Mouse (Mus musculus) spleen, adult 2 months (tissue): ENCODE data around the gene Snta1. TPM values are rescaled to one million over a fixed set of nuclear protein-coding genes. Genes with fewer than 3 reads are reported as not detected.
"Not testable (repeated sequence)": the region's sequence is repeated elsewhere in the genome, so short reads cannot be mapped to it uniquely, and the experiment has no call there.

Experiments used
- DNase-seq, 2 experiments: peaks; one replicate each; pipeline versions ENCODE4 v3.0.0 to v3.0.0-alpha.2; 2012 to 2021; ENCODE audit warnings: low spot score in 2 of 2, low read depth in 1 of 2
- H3K27ac ChIP-seq: fragments of 200-500 bp; 2 replicates; pipeline ENCODE4 v1.5.1; 2012; ENCODE audit warnings: low read length, inconsistent platforms; ENCODE audit not compliant: insufficient read depth
- H3K27me3 ChIP-seq: fragments of 200-500 bp; 2 replicates; pipeline ENCODE4 v1.6.1; 2012; ENCODE audit warnings: mild to moderate bottlenecking, moderate library complexity, low read length, inconsistent platforms; ENCODE audit not compliant: control insufficient read depth, insufficient read depth
- H3K36me3 ChIP-seq: fragments of 200-500 bp; 2 replicates; pipeline ENCODE4 v1.6.1; 2012; ENCODE audit warnings: mild to moderate bottlenecking, low read length, inconsistent platforms; ENCODE audit not compliant: control insufficient read depth, insufficient read depth
- H3K4me1 ChIP-seq: fragments of 200-500 bp; 2 replicates; pipeline ENCODE4 v1.6.1; 2011; ENCODE audit warnings: inconsistent platforms; ENCODE audit not compliant: control insufficient read depth, insufficient read depth, insufficient read length
- H3K4me3 ChIP-seq: fragments of 200-500 bp; 2 replicates; pipeline ENCODE4 v1.5.1; 2011; ENCODE audit warnings: mild to moderate bottlenecking, inconsistent platforms; ENCODE audit not compliant: insufficient read depth, insufficient read length; ENCODE audit errors: extremely low read depth
- CTCF ChIP-seq: fragments of 200-500 bp; IDR thresholded peaks from 2 replicates; pipeline ENCODE4 v1.5.1; 2011; ENCODE audit warnings: mild to moderate bottlenecking, inconsistent platforms; ENCODE audit not compliant: insufficient read depth, insufficient read length, insufficient replicate concordance; ENCODE audit errors: extremely low read depth
- POLR2A ChIP-seq: fragments of 200-500 bp; IDR thresholded peaks from 2 replicates; pipeline ENCODE4 v1.6.1; 2011; ENCODE audit warnings: low read depth, low read length, inconsistent platforms
- WGBS: fragments of 180-500 bp; shearing (Covaris S2); methylation state at CpG from one replicate; pipeline ENCODE4 v1.1.7; 2018; 5-methylcytosine and 5-hydroxymethylcytosine counted together
- polyA plus RNA-seq: library from polyadenylated mRNA; depleted of rRNA; stranded (reverse); fragments of >200 nt; gene quantifications from 2 replicates; pipeline ENCODE4 v1.2.3, GENCODE M21; 2012

The Snta1 gene
- polyA plus RNA-seq, 1 experiment: 12.1 TPM

- 23% methylated on average over 9 of the region's 9 CpGs for WGBS
- no peak for DNase-seq
- TF ChIP-seq CTCF (no peak), POLR2A (no peak)
- Histone ChIP-seq H3K4me1 (peaks cover 3% of the 10 kb centered on the region; the same call in 1 of the 2 replicates), H3K27ac (peak within 1 kb of the TSS; percentile 85), H3K27me3 (no peaks in the 10 kb centered on the region), H3K4me3 (peak within 1 kb of the TSS; percentile 99), H3K36me3 (no peaks in the 10 kb centered on the region)
These were observed 34.9 kb downstream of the Snta1 start, which contains the start of gene Cdk5rap1 for GRCm38 (mm10) chr2:154372842-154373500. Gene Cdk5rap1, minus strand, starts transcription at chr2:154373010.

GRCm38 (mm10) chr2:154372151-154372829 lies 35.6 kb downstream of the Snta1 start:
- Histone ChIP-seq H3K4me1 (peaks cover 3% of the 10 kb centered on the region; the same call in 1 of the 2 replicates), H3K27me3 (no peaks in the 10 kb centered on the region), H3K4me3 (peak overlapping the region; percentile 99), H3K36me3 (peaks cover 2% of the 10 kb centered on the region; the same call in 1 of the 2 replicates), H3K27ac (peak overlapping the region; percentile 85)
- under 1% methylated on average over 42 of the region's 42 CpGs for WGBS
- TF ChIP-seq CTCF: no peak
- TF ChIP-seq POLR2A: peak; percentile 64; the same call in 1 of the 2 replicates
- peak; percentile 78 to 80 for DNase-seq

- H3K27ac ChIP-seq: no peak overlapping the region
- no peak overlapping the region for H3K4me3 ChIP-seq
- no peaks in the 10 kb centered on the region for H3K27me3 ChIP-seq
- 89% methylated on average over 1 of the region's 1 CpGs for WGBS
- no peak for TF ChIP-seq POLR2A
- no peak for TF ChIP-seq CTCF
- H3K4me1 ChIP-seq: no peaks in the 10 kb centered on the region
- no peak for DNase-seq
- H3K36me3 ChIP-seq: peaks cover 16% of the 10 kb centered on the region
These were observed 40.4 kb downstream of the Snta1 start for GRCm38 (mm10) chr2:154367510-154367909.

- WGBS: 75% methylated on average over 16 of the region's 19 CpGs
- H3K36me3 ChIP-seq, H3K27me3 ChIP-seq, DNase-seq, H3K4me1 ChIP-seq: not testable (repeated sequence)
- Histone ChIP-seq H3K27ac (peak overlapping the region; percentile 87), H3K4me3 (peak overlapping the region; percentile 58)
These were observed 53.9 kb downstream of the Snta1 start for GRCm38 (mm10) chr2:154354000-154354425.

- H3K27ac ChIP-seq: no peak overlapping the region
- H3K27me3 ChIP-seq: no peaks in the 10 kb centered on the region
- no peak overlapping the region for H3K4me3 ChIP-seq
- no peak for DNase-seq
- H3K4me1 ChIP-seq: no peaks in the 10 kb centered on the region
- H3K36me3 ChIP-seq: peaks cover 23% of the 10 kb centered on the region
- 96% methylated on average over 3 of the region's 3 CpGs for WGBS
- no peak for TF ChIP-seq CTCF
- TF ChIP-seq POLR2A: no peak
These were observed 59.7 kb downstream of the Snta1 start for GRCm38 (mm10) chr2:154348152-154348551.

- Histone ChIP-seq H3K4me1 (no peaks in the 10 kb centered on the region), H3K4me3 (no peak overlapping the region), H3K27me3 (no peaks in the 10 kb centered on the region), H3K27ac (no peak overlapping the region), H3K36me3 (peaks cover 31% of the 10 kb centered on the region)
- no peak for DNase-seq
- TF ChIP-seq POLR2A (no peak), CTCF (no peak)
- WGBS: 87% methylated on average over 2 of the region's 2 CpGs
These were observed 68.5 kb downstream of the Snta1 start for GRCm38 (mm10) chr2:154339356-154339755.

- no peak for TF ChIP-seq CTCF
- no peak for TF ChIP-seq POLR2A
- no peak overlapping the region for H3K27ac ChIP-seq
- no peaks in the 10 kb centered on the region for H3K4me1 ChIP-seq
- WGBS: 79% methylated on average over 1 of the region's 1 CpGs
- peaks cover 27% of the 10 kb centered on the region for H3K36me3 ChIP-seq
- no peak for DNase-seq
- H3K4me3 ChIP-seq: no peak overlapping the region
- no peaks in the 10 kb centered on the region for H3K27me3 ChIP-seq
These were observed 69.7 kb downstream of the Snta1 start for GRCm38 (mm10) chr2:154338161-154338560.
